Mouse (Mus musculus) naive thymus-derived CD4-positive, alpha-beta T cell, adult 2 months (primary cell): ENCODE data around the gene AU022751.
"Not testable (repeated sequence)": the region's sequence is repeated elsewhere in the genome, so short reads cannot be mapped to it uniquely, and the experiment has no call there.

Experiments
- DNase-seq: peaks from one replicate; pipeline ENCODE4 v3.0.0-alpha.2; 2011; ENCODE audit warnings: low read depth

AU022751 gene

DNA sequence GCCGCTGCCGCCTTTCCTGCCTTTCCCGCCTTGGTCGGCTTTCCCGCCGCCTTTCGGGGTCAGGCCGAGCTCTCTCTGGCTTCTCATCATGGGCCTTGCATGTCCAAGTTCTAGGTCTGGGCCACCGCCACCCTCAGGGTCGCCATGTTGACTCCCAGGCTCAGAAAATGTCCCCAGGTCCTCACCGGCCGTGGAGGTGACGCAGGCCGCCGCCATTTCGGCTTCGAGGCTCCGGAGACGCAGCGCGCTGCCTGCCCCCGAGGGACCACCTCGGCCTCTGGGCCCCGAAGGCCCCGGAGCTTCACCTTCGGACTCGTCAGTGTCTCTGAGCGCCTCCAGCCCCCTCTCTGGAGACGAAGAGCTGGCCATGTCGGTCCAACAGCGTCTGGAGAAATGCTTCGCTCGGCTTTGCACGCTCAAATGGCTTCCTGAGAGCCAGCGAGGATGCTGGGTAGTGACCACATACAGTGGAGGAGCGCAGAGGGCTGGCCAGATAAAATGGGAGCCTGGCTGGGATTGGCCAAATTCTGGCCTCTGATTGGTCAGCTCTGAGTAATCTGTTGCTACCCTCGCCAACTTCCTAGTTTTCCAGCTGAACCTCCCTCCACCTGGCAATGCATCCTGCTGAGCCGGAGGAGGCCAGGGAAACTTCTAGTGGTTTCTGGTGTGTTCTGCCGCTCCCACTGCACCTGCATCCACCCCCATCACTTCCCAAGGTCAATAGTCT, at the start of gene AU022751:
Gene AU022751, minus strand, starts transcription at position 466 of the 727 bp plus-strand sequence.
- no peak for DNase-seq

GRCm38 (mm10) chrX:6091996-6092757, 9.0 kb upstream of the AU022751 start:
- DNase-seq: no peak

GRCm38 (mm10) chrX:6091547-6091946, 8.3 kb upstream of the AU022751 start:
- DNase-seq: no peak

GRCm38 (mm10) chrX:6061563-6061962, 21.7 kb downstream of the AU022751 start:
- DNase-seq: no peak

GRCm38 (mm10) chrX:6047936-6048614, 35.1 kb downstream of the AU022751 start:
- DNase-seq: not testable (repeated sequence)

GRCm38 (mm10) chrX:6047066-6047935, 35.9 kb downstream of the AU022751 start, which contains the start of gene Nudt11:
Gene Nudt11, plus strand, starts transcription at chrX:6047453.
- not testable (repeated sequence) for DNase-seq
